Mouse (Mus musculus): ENCODE measurements around the gene Ralgapa2.
A peak's percentile ranks its signal among the peaks of the same experiment; 100 is the strongest.
"Not testable (repeated sequence)": the region's sequence is repeated elsewhere in the genome, so short reads cannot be mapped to it uniquely, and the experiment has no call there.

The Ralgapa2 gene

GRCm38 (mm10) chr2:146496995-146497394 is 15.1 kb downstream of the Ralgapa2 start:
- no peak for DNase-seq

DNA sequence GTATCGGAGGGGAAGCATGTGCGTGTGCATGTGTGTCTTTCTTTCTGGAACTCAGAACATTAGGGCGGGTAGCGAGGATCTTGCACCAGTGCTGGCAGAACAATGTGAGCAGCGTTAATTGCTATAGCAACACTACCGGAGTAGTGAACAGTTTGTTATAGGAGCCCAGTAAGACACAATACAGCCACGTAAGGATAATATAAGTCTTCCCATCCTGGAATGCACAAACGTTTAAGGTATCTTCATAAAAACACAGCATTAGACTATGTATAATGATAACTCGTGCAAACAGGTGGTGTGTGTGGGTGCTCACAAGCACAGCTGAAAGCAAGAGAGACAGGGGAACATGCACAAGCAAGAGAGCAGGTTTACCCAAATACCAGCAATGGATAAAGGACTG is 16.4 kb downstream of the Ralgapa2 start:
- no peak for DNase-seq

DNA sequence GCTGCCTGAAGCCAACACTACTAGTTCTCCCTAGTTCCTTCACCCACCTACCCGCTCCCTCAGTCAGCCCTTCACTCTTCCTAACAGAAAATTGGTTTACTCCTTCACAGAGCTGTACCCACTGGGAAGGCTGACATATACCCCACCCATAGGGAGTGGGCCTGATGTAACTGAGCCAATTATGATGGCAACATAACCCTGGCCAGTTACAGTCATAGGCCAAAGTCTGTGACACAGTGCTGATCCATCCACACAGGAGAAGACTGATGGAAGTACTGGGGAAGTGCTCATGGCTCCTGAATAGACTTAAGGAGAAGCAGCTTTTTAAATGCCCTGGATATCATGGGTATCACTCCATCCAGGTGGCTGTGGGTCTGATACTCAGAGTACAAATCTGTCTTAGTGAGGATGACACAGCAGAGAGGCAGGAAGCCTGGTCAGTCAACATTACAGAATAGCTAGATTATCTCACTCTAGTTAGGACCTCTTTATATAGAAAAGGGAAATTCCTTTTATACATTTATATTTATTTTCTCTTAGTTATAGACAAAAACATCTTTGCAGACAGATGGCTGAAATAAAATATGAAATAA is 18.7 kb downstream of the Ralgapa2 start:
- no peak for DNase-seq

- DNase-seq: no peak
These were observed 20.1 kb downstream of the Ralgapa2 start for GRCm38 (mm10) chr2:146491830-146492610.

DNA sequence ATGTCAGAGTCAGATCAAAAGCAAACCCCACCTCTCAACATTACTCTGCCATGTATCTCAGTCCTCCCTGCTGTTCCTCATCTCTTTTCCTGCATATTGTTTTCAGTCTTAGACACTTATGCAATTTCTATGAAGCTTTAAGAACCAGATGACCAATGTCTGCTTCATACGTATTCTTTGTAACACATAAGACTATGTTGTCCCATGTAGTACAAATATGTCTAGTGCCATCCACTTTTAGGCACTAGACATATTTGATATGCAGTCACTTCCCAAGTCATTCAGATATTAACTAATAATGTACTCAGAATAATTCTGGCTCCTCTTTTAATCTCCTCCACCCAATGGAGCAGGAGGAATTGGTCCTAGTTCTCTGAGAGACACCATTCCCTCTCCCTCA is 21.2 kb downstream of the Ralgapa2 start:
- DNase-seq: no peak

GRCm38 (mm10) chr2:146488291-146488690 is 23.9 kb downstream of the Ralgapa2 start:
- DNase-seq: no peak

DNA sequence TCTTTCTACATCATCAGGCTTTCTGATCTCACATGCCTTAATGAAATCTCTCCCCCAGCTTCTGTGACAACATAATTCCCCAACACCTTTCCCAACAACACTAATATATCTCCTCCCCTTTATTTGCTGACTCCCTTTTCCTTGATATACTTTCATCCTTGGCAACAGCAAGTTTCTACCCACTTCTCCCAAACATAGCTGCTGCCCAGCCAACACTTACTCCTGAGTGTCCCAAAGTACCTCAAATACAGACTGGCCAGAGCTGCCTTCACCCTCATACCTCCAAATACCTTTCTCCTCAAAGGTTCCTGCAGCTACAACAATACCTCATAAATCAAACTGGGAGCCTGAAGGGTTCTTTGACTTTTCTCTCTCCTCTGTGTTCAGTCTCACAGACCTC is 29.3 kb downstream of the Ralgapa2 start:
- no peak for DNase-seq

GRCm38 (mm10) chr2:146477491-146477890 is 34.7 kb downstream of the Ralgapa2 start:
- peak; percentile 21 to 23 for DNase-seq

DNA sequence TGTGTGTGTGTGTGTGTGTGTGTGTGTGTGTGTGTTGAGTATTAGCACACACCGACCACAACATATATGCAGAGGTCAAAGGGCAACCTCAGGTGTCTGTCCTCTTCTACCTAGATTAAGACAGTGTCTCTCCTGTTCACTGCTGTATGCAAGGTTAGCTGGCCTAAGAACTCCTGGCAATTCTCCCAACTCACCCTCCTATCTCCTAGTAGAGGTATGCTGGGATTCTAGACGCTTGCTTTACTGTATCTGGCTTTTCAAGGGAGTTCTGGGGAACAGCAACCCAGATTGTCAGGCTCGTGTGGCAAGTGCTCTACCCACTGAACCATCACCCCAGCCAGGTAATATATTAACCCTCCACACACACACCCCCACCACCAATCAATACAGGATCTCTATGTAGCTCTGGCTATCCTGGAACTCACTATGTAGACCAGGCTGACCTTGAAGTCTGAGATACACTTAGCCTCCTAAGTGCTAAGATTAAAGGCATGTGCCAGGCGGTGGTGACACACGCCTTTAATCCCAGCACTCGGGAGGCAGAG is 35.6 kb downstream of the Ralgapa2 start:
- peak in 1 of 2 experiments; percentile 16 for DNase-seq

DNA sequence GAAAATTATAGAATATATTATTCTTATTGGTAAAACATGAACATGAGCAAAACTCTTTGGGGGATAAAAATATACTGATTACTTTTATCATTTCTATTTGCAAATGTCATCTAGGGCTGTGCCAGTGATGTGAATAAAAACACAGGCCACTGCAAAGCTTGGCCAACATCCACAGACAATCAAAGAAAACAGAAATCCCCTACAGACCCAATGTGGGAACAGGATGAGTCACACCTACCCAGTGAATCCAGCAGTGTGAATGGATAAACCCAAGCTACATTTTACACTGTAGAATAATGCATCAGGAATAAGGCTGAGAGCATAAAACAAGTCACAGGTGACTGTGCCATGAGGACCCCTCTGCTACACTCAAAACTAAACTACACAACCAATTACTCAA is 36.1 kb downstream of the Ralgapa2 start:
- no peak for DNase-seq

GRCm38 (mm10) chr2:146470947-146471346 is 41.2 kb downstream of the Ralgapa2 start:
- DNase-seq: peak in 1 of 2 experiments; percentile 15

- DNase-seq: peak in 1 of 2 experiments; percentile 27
These were observed 42.3 kb downstream of the Ralgapa2 start for GRCm38 (mm10) chr2:146469707-146470420.

GRCm38 (mm10) chr2:146468898-146469297 is 43.2 kb downstream of the Ralgapa2 start:
- no peak for DNase-seq

GRCm38 (mm10) chr2:146468016-146468415 is 44.1 kb downstream of the Ralgapa2 start:
- no peak for DNase-seq

- DNase-seq: not testable (repeated sequence)
These were observed 45.3 kb downstream of the Ralgapa2 start for GRCm38 (mm10) chr2:146466811-146467210.

GRCm38 (mm10) chr2:146457494-146457893 is 54.6 kb downstream of the Ralgapa2 start:
- DNase-seq: no peak

- DNase-seq: no peak
These were observed 55.5 kb downstream of the Ralgapa2 start for GRCm38 (mm10) chr2:146456612-146457011.

- no peak for DNase-seq
These were observed 56.1 kb downstream of the Ralgapa2 start for GRCm38 (mm10) chr2:146456062-146456461.

DNA sequence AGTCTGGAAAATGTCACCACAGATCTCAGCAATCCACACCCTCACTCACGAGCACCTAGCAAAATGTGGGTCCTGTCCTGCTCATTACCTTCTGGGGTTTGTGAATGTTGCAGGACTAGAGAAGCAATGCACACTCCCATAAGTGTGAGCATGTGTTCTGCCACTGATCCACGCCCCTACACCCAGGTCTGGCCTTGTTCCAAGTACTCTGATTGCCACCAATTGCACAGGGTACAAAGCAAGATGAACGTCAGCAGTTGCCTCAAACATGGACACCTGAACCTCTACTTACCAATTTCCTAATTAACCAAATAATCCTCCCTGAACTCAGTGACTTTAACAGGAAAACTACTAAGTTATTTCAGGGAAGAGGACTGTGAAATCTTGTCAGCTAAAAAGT is 68.1 kb downstream of the Ralgapa2 start:
- no peak for DNase-seq

DNA sequence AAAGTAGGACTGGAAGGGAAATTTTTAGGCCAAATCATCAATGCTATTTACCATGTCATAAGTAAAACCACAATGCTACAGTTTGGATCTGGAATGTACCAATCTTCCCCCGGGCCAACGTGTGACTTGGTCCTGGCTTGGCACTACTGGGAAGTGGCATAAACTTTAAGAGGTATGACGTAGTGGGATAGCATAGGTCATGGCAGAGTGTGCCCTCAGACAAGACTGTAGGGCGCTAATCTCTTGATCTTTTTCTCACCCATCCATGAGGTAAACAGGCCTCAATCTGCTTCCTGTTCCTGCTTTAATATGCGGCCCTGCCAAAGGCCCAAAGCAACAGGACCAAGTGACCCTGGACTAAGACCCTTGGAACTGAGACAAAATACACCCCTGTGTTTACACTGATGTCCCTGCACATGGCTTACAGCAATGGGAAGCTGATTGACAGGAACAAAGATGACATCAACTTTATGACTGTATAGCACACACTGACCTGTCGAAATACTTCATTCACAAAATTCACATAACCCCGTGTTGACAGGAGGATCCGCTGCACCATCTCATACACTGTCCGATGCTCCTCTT is 68.8 kb downstream of the Ralgapa2 start:
- no peak for DNase-seq

DNA sequence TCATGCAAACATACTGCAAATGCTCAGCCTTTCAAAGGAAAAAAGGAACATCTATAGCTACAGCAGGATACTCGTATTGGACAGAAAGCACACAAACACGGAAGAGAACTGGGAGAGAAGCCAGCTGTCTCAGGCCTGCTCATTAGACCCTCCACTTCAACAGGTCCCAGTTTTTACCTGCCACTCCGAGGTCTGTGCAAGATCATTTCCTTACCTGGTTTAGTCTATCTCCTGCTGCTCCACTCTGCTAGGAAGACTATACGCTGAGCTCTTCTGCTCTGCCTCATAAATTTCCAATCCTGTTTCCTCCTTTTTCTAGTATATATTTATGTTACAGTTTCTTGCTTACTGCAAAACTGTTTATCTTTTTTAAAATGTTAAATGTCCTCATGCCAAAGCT is 70.4 kb downstream of the Ralgapa2 start:
- DNase-seq: no peak

DNA sequence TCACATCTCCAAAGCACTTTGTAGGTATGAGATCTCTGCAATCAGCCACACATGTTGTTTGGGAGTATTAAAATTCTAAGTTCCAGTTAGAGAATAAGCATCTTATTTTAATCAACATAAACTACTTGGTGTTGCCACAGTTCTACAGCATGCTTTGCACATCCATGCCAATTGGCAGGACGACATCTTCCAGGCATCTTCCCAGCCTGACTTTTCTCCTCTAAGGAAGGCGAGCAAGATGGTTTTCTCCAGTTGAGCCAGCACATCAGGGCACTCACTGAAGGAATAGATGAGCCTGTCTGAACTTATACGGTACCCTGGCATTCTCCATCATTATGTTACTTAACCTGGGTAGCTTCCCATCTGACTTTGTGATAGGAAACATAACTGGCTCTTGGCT is 83.4 kb downstream of the Ralgapa2 start:
- DNase-seq: no peak

- no peak for DNase-seq
These were observed 84.8 kb downstream of the Ralgapa2 start for GRCm38 (mm10) chr2:146427380-146427779.

All from cerebellum, postnatal 25 days (tissue).